Mouse (Mus musculus) brain, embryonic 18.5 days (tissue): Measurements from ENCODE around the gene Tex101.
"Not testable (repeated sequence)": the region's sequence is repeated elsewhere in the genome, so short reads cannot be mapped to it uniquely, and the experiment has no call there.

Experiments used
- DNase-seq: peaks from one replicate; pipeline ENCODE4 v3.0.0-alpha.2; 2012; ENCODE audit warnings: low read depth, low spot score

Gene Tex101

GRCm38 (mm10) chr7:24676575-24676974 is at the start of gene Tex101:
Tex101 (minus strand) TSS chr7:24676675.
- no peak for DNase-seq

- DNase-seq = no peak
Observed at GRCm38 (mm10) chr7:24715039-24715438, 38.6 kb upstream of the Tex101 start.

GRCm38 (mm10) chr7:24708832-24709292 is 32.4 kb upstream of the Tex101 start, which contains the start of gene BC049730:
BC049730 (plus strand) TSS chr7:24709242.
- DNase-seq = no peak

- not testable (repeated sequence) for DNase-seq
Observed at GRCm38 (mm10) chr7:24702841-24703240, 26.4 kb upstream of the Tex101 start.

GRCm38 (mm10) chr7:24697891-24698290 is 21.4 kb upstream of the Tex101 start:
- not testable (repeated sequence) for DNase-seq

GRCm38 (mm10) chr7:24692693-24693092 is 16.2 kb upstream of the Tex101 start:
- not testable (repeated sequence) for DNase-seq

GRCm38 (mm10) chr7:24687519-24687918 is 11.0 kb upstream of the Tex101 start:
- not testable (repeated sequence) for DNase-seq

GRCm38 (mm10) chr7:24684121-24684520 is 7.6 kb upstream of the Tex101 start:
- not testable (repeated sequence) for DNase-seq

GRCm38 (mm10) chr7:24671944-24672439 is 4.5 kb downstream of the Tex101 start:
- no peak for DNase-seq

- no peak for DNase-seq
Observed at GRCm38 (mm10) chr7:24664959-24665358, 11.5 kb downstream of the Tex101 start.

GRCm38 (mm10) chr7:24664301-24664700 is 12.2 kb downstream of the Tex101 start:
- DNase-seq = no peak

- peak; percentile 16 for DNase-seq
Observed at GRCm38 (mm10) chr7:24662575-24662974, 13.9 kb downstream of the Tex101 start.

GRCm38 (mm10) chr7:24661118-24661904 is 15.2 kb downstream of the Tex101 start:
- no peak for DNase-seq

GRCm38 (mm10) chr7:24659737-24660357 is 16.6 kb downstream of the Tex101 start:
- no peak for DNase-seq

GRCm38 (mm10) chr7:24653681-24654080 is 22.8 kb downstream of the Tex101 start:
- DNase-seq = no peak

- no peak for DNase-seq
Observed at GRCm38 (mm10) chr7:24646486-24646885, 30.0 kb downstream of the Tex101 start.

GRCm38 (mm10) chr7:24644996-24645395 is 31.5 kb downstream of the Tex101 start:
- no peak for DNase-seq

- no peak for DNase-seq
Observed at GRCm38 (mm10) chr7:24644492-24644891, 32.0 kb downstream of the Tex101 start.

GRCm38 (mm10) chr7:24642491-24642890 is 34.0 kb downstream of the Tex101 start:
- no peak for DNase-seq

- no peak for DNase-seq
Observed at GRCm38 (mm10) chr7:24640450-24640849, 36.0 kb downstream of the Tex101 start.

- no peak for DNase-seq
Observed at GRCm38 (mm10) chr7:24638026-24638856, 38.2 kb downstream of the Tex101 start.

GRCm38 (mm10) chr7:24637046-24637445 is 39.4 kb downstream of the Tex101 start:
- no peak for DNase-seq
